Mouse (Mus musculus) heart, postnatal 0 days (tissue): ENCODE measurements around the gene Bcl2l15. TPM values are rescaled to one million over a fixed set of nuclear protein-coding genes. Genes with fewer than 3 reads are reported as not detected.
"Not testable (repeated sequence)": the region's sequence is repeated elsewhere in the genome, so short reads cannot be mapped to it uniquely, and the experiment has no call there.

ENCODE experiments used
- ATAC-seq: fragments of 200-750 bp; cut with Nextera tagmentation; 2 replicates; pipeline ENCODE4 v1.8.0; 2017; ENCODE audit warnings: low read depth, moderate number of reproducible peaks, moderate library complexity; ENCODE audit not compliant: insufficient read depth
- DNase-seq: peaks from one replicate; pipeline ENCODE4 v3.0.0-alpha.2; 2016; ENCODE audit warnings: low spot score
- H3K27ac ChIP-seq: fragments of 300-500 bp; sonication (generic); 2 replicates; pipeline ENCODE4 v1.5.1; 2014; ENCODE audit warnings: low read depth, mild to moderate bottlenecking
- H3K27me3 ChIP-seq: fragments of 300-500 bp; sonication (generic); 2 replicates; pipeline ENCODE4 v1.6.1; 2014; ENCODE audit warnings: low read length, mixed read lengths; ENCODE audit not compliant: control insufficient read depth, insufficient read depth
- H3K36me3 ChIP-seq: fragments of 300-500 bp; sonication (generic); replicated peaks from 2 replicates; pipeline ENCODE4 v1.6.1; 2014; ENCODE audit warnings: low read length, mixed read lengths; ENCODE audit not compliant: control insufficient read depth, insufficient read depth
- H3K4me1 ChIP-seq: fragments of 300-500 bp; sonication (generic); 2 replicates; pipeline ENCODE4 v1.6.1; 2014; ENCODE audit warnings: antibody characterized with exemption; ENCODE audit not compliant: control insufficient read depth, insufficient read depth
- H3K4me2 ChIP-seq: fragments of 300-500 bp; sonication (generic); 2 replicates; pipeline ENCODE4 v1.6.1; 2014; ENCODE audit warnings: low read depth, mild to moderate bottlenecking, low read length, moderate library complexity
- H3K4me3 ChIP-seq: fragments of 300-500 bp; sonication (generic); 2 replicates; pipeline ENCODE4 v1.5.1; 2014; ENCODE audit warnings: low read depth, low read length
- H3K9ac ChIP-seq: fragments of 300-500 bp; sonication (generic); replicated peaks from 2 replicates; pipeline ENCODE4 v1.6.1; 2014; ENCODE audit warnings: low read depth, low read length, mixed read lengths
- H3K9me3 ChIP-seq: fragments of 300-500 bp; sonication (generic); replicated peaks from 2 replicates; pipeline ENCODE4 v1.6.1; 2016; ENCODE audit warnings: low read length; ENCODE audit not compliant: control insufficient read depth
- CTCF ChIP-seq: IDR thresholded peaks from 2 replicates; pipeline ENCODE4 v1.5.1; 2016; ENCODE audit warnings: antibody characterized with exemption, control low read depth, low read depth
- EP300 ChIP-seq: IDR thresholded peaks from 2 replicates; pipeline ENCODE4 v1.6.1; 2016; ENCODE audit warnings: antibody characterized with exemption, low read depth
- WGBS: fragments of 180-500 bp; shearing (Covaris S2); extraction: QIAGEN DNeasy Blood & Tissue Kit; methylation state at CpG from one replicate; pipeline ENCODE4 v1.1.7; 2014; 5-methylcytosine and 5-hydroxymethylcytosine counted together
- polyA plus RNA-seq: library from polyadenylated mRNA; unstranded; fragments of >200 nt; fragmentation: Nextera tagmentation; extraction: Ambion mirVana; gene quantifications from 2 replicates; pipeline ENCODE4 v1.2.1, GENCODE M21; 2015
- total RNA-seq: library from RNA; depleted of rRNA; stranded (reverse); fragments of >200 nt; gene quantifications from 2 replicates; pipeline ENCODE4 v1.2.3, GENCODE M21; 2014; ENCODE audit warnings: low replicate concordance

Gene Bcl2l15
- total and polyA plus RNA-seq, 2 experiments from 2014 or later, result 0.15 TPM; not detected in 1

DNA sequence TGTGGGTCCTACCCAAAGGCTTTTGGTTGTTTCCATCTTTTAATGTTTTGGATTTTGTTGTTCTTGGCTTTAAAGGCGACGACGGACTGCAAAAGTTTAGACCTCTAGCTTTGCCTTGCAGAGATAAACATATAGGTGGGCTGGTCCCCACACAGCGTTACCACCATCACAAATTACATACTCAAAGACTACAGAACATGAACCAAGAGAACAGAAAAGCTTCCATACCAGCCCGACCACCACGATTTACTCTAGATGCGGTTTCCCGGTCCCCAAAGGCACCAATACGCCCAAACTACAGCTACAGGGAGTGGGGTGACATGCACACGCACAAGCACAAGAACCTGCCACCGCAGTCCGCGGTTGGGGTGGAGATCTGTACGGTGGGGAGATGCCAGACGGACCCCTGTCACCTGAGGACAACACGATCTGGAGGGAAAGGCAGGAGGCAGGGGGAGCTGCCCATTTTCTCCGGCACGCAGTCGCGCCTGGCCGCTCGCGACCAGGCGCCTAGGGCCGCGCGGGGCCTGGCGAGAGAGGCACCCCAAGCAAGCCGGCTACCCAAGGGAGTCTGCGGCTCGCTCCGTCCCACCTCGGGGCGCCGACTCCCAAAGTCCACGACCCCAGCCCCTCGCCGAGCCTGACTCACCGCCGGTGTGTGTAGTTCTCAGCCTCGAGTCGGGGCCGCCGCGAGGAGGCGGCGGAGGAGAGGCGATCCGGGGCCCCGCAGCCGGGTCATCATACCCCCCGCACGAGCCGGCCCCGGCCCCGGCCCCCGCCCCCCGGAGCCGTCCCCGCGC, 41.9 kb upstream of the Bcl2l15 start:
- peak; percentile 70 for ATAC-seq
- peak; percentile 5 for DNase-seq

DNA sequence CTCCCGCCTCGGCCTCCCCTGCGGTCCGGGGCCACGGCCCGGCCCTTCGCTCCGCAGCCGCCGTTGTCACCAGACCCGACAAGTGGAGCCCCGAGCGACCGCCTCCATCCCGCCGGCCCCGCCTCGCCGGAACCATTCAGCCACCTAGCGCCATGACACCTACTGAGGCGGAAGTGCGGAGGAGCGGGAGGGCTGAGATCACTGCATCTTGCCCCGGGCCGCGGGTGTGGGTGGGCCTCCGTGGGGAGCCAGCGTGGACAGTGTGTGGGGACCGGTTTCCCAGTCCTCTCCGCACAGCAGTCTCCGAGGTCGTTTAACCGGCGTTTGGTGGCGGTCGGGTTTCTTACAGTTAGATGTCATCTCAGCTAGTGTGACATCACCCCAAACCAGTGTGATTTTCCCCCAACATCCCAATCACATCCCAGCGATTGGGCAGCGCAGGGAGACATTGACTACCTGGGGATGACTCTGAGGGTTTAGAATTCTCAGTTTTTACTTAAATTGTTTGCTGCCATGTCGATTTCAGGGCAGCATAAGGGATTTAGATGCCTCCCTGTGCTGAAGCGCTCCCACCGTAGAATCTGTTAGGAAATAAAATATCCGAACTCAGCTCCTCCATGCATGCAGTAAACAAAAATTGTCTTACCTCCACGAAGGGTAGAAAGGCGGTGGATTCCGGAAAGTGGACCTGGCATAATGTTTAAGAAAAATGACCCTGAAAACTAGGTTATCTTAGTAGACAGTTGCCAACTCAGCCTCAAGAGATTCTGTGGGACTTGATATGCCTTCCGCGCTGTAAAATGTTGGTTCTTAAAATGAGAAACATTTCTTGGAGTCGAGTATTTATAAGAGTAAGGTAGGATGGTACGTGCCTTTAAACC, 40.9 kb upstream of the Bcl2l15 start, which contains the start of gene Hipk1:
Gene Hipk1 (minus strand): TSS at position 334 of the 881 bp plus-strand sequence.
- H3K36me3 ChIP-seq, result no peaks in the 10 kb centered on the region
- H3K4me3 ChIP-seq, result peak within 1 kb of the TSS; percentile 97
- peak; percentile 90 for DNase-seq
- H3K4me2 ChIP-seq, result peak within 1 kb of the TSS; percentile 83
- WGBS, result 10% methylated on average over 41 of the region's 49 CpGs
- peak within 1 kb of the TSS; percentile 97 for H3K9ac ChIP-seq
- H3K27me3 ChIP-seq, result no peaks in the 10 kb centered on the region
- peaks cover 24% of the 10 kb centered on the region for H3K4me1 ChIP-seq
- peak; percentile 94 for ATAC-seq
- H3K9me3 ChIP-seq, result no peaks in the 10 kb centered on the region
- peak within 1 kb of the TSS; percentile 95 for H3K27ac ChIP-seq
- TF ChIP-seq CTCF, result 0 out of 2 replicates have a peak, but pooled peaks have one; percentile 4
- TF ChIP-seq EP300, result 0 out of 2 replicates have a peak, but pooled peaks have one; percentile 21

More for the DNA sequence above, 41.9 kb upstream of the Bcl2l15 start:
- 0% methylated on average over 55 of the region's 61 CpGs for WGBS
- peak overlapping the region; percentile 83 for H3K4me2 ChIP-seq
- no peaks in the 10 kb centered on the region for H3K9me3 ChIP-seq
- no peaks in the 10 kb centered on the region for H3K36me3 ChIP-seq
- TF ChIP-seq CTCF, result no peak
- H3K4me1 ChIP-seq, result peaks cover 24% of the 10 kb centered on the region
- no peaks in the 10 kb centered on the region for H3K27me3 ChIP-seq
- H3K9ac ChIP-seq, result peak overlapping the region; percentile 97
- peak overlapping the region; percentile 95 for H3K27ac ChIP-seq
- H3K4me3 ChIP-seq, result peak overlapping the region; percentile 97

DNA sequence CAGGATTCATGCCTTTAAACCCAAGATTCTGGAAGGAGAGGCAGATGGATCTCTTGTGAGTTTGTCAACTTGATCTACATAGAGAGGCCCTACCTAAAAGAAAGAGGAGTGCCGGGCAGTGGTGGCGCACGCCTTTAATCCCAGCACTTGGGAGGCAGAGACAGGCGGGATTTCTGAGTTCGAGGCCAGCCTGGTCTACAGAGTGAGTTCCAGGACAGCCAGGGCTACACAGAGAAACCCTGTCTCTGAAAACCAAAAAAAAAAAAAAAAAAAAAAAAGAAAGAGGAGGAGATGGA, 40.3 kb upstream of the Bcl2l15 start:
- peak overlapping the region; percentile 83 for H3K4me2 ChIP-seq
- H3K9ac ChIP-seq, H3K9me3 ChIP-seq, DNase-seq, H3K27me3 ChIP-seq, H3K36me3 ChIP-seq, ATAC-seq: not testable (repeated sequence)
- H3K4me1 ChIP-seq, result peaks cover 23% of the 10 kb centered on the region
- H3K4me3 ChIP-seq, result 0 out of 2 replicates have a peak overlapping the region, but pooled peaks have one; percentile 97
- 71% methylated on average over 5 of the region's 5 CpGs for WGBS
- H3K27ac ChIP-seq, result peak overlapping the region; percentile 95

DNA sequence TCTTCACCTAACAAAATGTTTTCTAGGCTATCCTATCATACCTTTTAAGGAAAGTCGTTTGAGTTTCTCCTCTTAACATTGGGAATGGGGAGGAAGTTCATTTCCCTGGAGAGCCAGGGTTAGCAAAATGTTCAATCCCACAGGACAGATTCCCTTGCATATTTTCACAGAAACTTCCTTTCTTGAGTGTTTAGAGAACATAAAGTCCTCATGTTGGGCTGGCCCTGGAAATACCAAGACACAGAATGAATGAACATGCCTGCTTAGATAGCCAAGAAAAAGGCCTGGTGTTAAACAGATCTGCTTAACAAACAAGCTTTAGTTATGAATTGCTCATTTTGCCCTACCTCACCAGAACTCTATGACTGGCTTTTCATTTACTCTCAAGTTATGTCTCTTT, 39.8 kb upstream of the Bcl2l15 start:
- no peaks in the 10 kb centered on the region for H3K27me3 ChIP-seq
- 64% methylated on average over 1 of the region's 1 CpGs for WGBS
- H3K4me2 ChIP-seq, result no peak overlapping the region
- no peaks in the 10 kb centered on the region for H3K36me3 ChIP-seq
- H3K27ac ChIP-seq, result peak overlapping the region; percentile 95
- ATAC-seq (no peak), DNase-seq (peak; percentile 36)
- no peaks in the 10 kb centered on the region for H3K9me3 ChIP-seq
- H3K4me1 ChIP-seq, result peaks cover 20% of the 10 kb centered on the region; the same call in 1 of the 2 replicates
- H3K4me3 ChIP-seq, result no peak overlapping the region
- TF ChIP-seq CTCF (no peak), EP300 (peak; percentile 65; the same call in 1 of the 2 replicates)
- no peak overlapping the region for H3K9ac ChIP-seq

DNA sequence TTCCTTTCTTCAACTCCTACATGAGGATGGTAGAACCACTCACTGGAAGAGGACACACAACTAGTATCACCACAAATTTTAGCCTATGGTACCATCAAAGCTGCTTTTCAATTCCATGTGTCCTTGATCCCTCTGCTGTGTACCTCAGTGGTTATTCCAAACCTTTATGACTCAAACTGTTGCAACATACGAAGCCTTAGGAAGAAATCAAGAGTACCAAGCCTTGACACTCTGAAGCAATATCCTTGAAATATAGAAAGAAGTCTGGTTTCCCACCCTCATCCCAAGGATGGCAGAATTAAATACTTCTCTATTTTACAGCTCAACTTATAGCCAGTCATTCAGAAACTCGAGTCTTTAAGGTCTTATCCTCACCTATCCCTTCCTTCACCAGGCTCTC, 36.0 kb upstream of the Bcl2l15 start:
- H3K9me3 ChIP-seq, result no peaks in the 10 kb centered on the region

More for the DNA sequence above, 36.0 kb upstream of the Bcl2l15 start:
- TF ChIP-seq EP300 (no peak), CTCF (no peak)
- 59% methylated on average over 2 of the region's 2 CpGs for WGBS
- H3K27me3 ChIP-seq, result no peaks in the 10 kb centered on the region
- no peak overlapping the region for H3K4me3 ChIP-seq
- no peak overlapping the region for H3K9ac ChIP-seq
- no peaks in the 10 kb centered on the region for H3K36me3 ChIP-seq
- ATAC-seq, result no peak
- no peak overlapping the region for H3K27ac ChIP-seq
- H3K4me2 ChIP-seq, result no peak overlapping the region
- peaks cover 7% of the 10 kb centered on the region for H3K4me1 ChIP-seq
- no peak for DNase-seq
